Mouse (Mus musculus) spleen, adult 2 months (tissue): ENCODE results near the gene A3galt2. TPM values are rescaled to one million over a fixed set of nuclear protein-coding genes. Genes with fewer than 3 reads are reported as not detected.

Experiments used
- DNase-seq, 2 experiments: peaks; one replicate each; pipeline versions ENCODE4 v3.0.0 to v3.0.0-alpha.2; 2012 to 2021; ENCODE audit warnings: low spot score in 2 of 2, low read depth in 1 of 2
- H3K27ac ChIP-seq: fragments of 200-500 bp; 2 replicates; pipeline ENCODE4 v1.5.1; 2012; ENCODE audit warnings: low read length, inconsistent platforms; ENCODE audit not compliant: insufficient read depth
- H3K27me3 ChIP-seq: fragments of 200-500 bp; 2 replicates; pipeline ENCODE4 v1.6.1; 2012; ENCODE audit warnings: mild to moderate bottlenecking, moderate library complexity, low read length, inconsistent platforms; ENCODE audit not compliant: control insufficient read depth, insufficient read depth
- H3K36me3 ChIP-seq: fragments of 200-500 bp; 2 replicates; pipeline ENCODE4 v1.6.1; 2012; ENCODE audit warnings: mild to moderate bottlenecking, low read length, inconsistent platforms; ENCODE audit not compliant: control insufficient read depth, insufficient read depth
- H3K4me1 ChIP-seq: fragments of 200-500 bp; 2 replicates; pipeline ENCODE4 v1.6.1; 2011; ENCODE audit warnings: inconsistent platforms; ENCODE audit not compliant: control insufficient read depth, insufficient read depth, insufficient read length
- H3K4me3 ChIP-seq: fragments of 200-500 bp; 2 replicates; pipeline ENCODE4 v1.5.1; 2011; ENCODE audit warnings: mild to moderate bottlenecking, inconsistent platforms; ENCODE audit not compliant: insufficient read depth, insufficient read length; ENCODE audit errors: extremely low read depth
- CTCF ChIP-seq: fragments of 200-500 bp; IDR thresholded peaks from 2 replicates; pipeline ENCODE4 v1.5.1; 2011; ENCODE audit warnings: mild to moderate bottlenecking, inconsistent platforms; ENCODE audit not compliant: insufficient read depth, insufficient read length, insufficient replicate concordance; ENCODE audit errors: extremely low read depth
- POLR2A ChIP-seq: fragments of 200-500 bp; IDR thresholded peaks from 2 replicates; pipeline ENCODE4 v1.6.1; 2011; ENCODE audit warnings: low read depth, low read length, inconsistent platforms
- WGBS: fragments of 180-500 bp; shearing (Covaris S2); methylation state at CpG from one replicate; pipeline ENCODE4 v1.1.7; 2018; 5-methylcytosine and 5-hydroxymethylcytosine counted together
- polyA plus RNA-seq: library from polyadenylated mRNA; depleted of rRNA; stranded (reverse); fragments of >200 nt; gene quantifications from 2 replicates; pipeline ENCODE4 v1.2.3, GENCODE M21; 2012

A3galt2 gene
- polyA plus RNA-seq, 1 experiment = 0.41 TPM

DNA sequence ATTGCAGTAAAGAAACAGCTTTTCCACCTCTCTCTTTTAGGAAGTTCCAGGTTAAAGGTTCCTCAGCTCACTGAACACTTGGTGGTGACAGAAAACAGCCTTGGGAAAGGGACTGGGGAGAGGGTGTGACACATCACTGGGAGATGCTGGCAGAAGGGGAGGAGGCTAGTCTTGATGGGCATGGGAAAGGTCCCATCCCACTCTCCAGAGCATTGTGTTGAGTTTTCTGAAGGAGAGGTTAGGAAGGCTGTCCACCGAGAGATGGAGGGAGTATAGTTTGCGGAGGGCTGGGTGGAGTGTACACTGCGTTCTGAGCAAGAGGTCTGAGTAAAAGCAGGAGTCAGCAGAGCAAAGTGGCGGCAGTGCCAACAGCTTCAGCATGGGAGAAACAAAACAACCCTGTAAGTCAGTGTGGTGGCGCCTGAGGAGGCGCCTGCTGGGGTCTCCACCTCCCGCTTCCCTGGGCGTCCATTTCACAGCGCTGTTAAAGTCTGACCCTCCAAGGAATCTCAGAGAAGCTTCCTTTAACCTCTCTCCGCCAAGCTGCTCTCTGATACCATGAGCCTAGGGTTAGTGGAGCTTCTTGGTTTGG is 12.7 kb upstream of the A3galt2 start:
- Histone ChIP-seq H3K27me3 (no peaks in the 10 kb centered on the region), H3K36me3 (peaks cover 35% of the 10 kb centered on the region), H3K4me3 (no peak overlapping the region), H3K27ac (no peak overlapping the region), H3K4me1 (no peaks in the 10 kb centered on the region; the same call in 1 of the 2 replicates)
- no peak for DNase-seq
- 92% methylated on average over 10 of the region's 10 CpGs for WGBS
- TF ChIP-seq POLR2A = no peak
- TF ChIP-seq CTCF = no peak

DNA sequence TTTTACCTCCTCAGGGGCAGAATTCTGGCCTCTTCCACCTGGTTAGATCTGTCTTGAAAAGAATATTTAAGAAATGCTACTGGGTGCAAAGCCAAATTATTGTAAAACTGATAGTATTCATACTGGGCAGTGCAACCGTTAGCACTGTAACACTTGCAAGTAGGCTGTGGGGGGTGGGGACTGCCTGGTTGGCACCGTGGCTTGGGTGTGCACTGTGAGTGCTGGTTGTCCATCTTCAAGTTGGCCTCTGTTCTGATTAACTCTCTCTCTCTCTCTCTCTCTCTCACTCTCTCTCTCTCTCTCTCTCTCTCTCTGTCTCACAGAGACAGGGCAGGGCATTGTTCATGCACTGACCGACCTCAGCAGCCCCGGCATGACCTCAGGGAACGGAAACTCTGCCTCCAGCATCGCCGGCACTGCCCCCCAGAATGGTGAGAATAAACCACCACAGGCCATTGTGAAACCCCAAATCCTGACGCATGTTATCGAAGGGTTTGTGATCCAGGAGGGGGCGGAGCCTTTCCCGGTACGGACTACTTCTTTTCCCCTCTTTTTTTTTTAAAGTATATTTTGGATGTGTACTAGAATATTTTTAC is 12.0 kb upstream of the A3galt2 start:
- Histone ChIP-seq H3K4me3 (no peak overlapping the region), H3K4me1 (no peaks in the 10 kb centered on the region; the same call in 1 of the 2 replicates), H3K36me3 (peaks cover 41% of the 10 kb centered on the region), H3K27ac (no peak overlapping the region), H3K27me3 (no peaks in the 10 kb centered on the region)
- TF ChIP-seq POLR2A = no peak
- no peak for TF ChIP-seq CTCF
- no peak for DNase-seq
- WGBS = 87% methylated on average over 12 of the region's 12 CpGs

DNA sequence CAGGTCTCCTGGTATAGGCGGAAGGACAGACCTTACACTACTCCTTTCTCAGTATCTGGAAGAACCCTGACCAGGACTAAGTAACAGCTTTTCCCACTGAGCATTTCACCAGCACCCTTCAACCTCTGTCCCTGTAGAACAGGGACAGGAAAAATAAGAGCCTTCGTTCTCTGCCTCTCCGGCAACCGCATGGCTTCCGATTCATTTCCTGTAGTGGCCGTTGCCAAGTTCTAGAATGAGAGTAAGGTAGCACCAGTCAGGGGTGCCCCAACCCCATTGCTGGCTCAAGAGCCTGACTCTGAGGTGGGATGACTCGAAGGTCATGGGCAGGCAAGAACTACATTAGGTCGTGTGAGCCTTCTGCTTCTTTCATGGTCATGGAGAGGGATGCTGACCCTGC is 10.0 kb upstream of the A3galt2 start:
- WGBS = 65% methylated on average over 8 of the region's 8 CpGs
- no peaks in the 10 kb centered on the region for H3K27me3 ChIP-seq
- H3K27ac ChIP-seq = no peak overlapping the region
- H3K4me3 ChIP-seq = no peak overlapping the region
- no peak for TF ChIP-seq POLR2A
- no peak for TF ChIP-seq CTCF
- H3K36me3 ChIP-seq = peaks cover 58% of the 10 kb centered on the region
- DNase-seq = no peak
- no peaks in the 10 kb centered on the region; the same call in 1 of the 2 replicates for H3K4me1 ChIP-seq

DNA sequence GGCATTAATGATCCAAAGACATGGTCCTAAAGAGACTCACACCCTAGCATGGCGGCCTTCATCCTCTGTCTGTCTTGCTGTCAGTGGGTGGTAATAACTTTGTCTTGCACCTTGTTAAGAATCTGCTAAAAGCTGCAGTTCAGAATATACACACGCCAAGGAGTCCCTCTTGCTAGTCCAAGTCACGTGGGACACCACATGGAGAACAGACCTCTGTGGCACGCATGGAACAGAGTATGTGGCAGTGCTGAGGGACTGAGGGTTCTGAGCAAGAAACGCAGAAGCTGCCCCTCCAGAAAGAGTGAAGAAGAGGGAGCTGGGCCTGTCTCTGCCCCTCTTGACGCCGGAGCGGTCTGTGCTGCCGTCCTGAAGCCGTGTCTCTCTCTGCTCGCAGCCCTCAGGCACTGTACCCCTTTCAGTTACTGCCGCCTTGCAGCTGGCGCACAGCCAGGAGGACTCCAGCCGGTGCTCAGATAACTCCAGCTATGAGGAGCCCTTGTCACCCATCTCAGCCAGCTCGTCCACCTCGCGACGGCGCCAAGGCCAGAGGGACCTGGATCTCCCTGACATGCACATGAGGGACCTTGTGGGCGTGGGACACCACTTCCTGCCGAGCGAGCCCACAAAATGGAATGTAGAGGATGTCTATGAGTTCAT is 7.4 kb upstream of the A3galt2 start:
- no peak for DNase-seq
- H3K4me3 ChIP-seq = no peak overlapping the region
- no peak overlapping the region for H3K27ac ChIP-seq
- 86% methylated on average over 22 of the region's 22 CpGs for WGBS
- peaks cover 78% of the 10 kb centered on the region for H3K36me3 ChIP-seq
- TF ChIP-seq POLR2A (no peak), CTCF (no peak)
- H3K4me1 ChIP-seq = no peaks in the 10 kb centered on the region
- H3K27me3 ChIP-seq = no peaks in the 10 kb centered on the region

DNA sequence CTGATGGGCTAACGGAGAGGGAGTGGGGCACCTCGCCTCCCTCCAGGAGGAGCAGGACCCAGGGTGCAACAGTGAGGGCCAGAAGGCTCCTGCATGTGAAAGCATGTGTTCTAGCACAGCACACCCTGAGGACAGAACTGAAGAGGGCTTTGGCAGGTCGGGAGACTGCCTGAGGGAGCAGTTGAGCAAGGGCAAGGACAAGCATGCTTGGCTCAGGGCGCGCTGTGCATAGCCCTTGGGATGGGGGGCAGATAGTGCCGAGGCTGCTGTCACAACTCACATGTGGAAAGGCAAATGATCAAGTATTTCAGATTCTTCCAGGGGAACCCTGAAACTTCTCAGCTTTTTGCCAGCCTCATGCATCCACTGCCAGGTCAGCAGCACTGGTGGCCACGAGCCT is 6.9 kb upstream of the A3galt2 start:
- H3K4me3 ChIP-seq = no peak overlapping the region
- no peaks in the 10 kb centered on the region for H3K4me1 ChIP-seq
- no peaks in the 10 kb centered on the region for H3K27me3 ChIP-seq
- H3K36me3 ChIP-seq = peaks cover 79% of the 10 kb centered on the region
- 95% methylated on average over 7 of the region's 7 CpGs for WGBS
- no peak overlapping the region for H3K27ac ChIP-seq
- TF ChIP-seq CTCF (no peak), POLR2A (no peak)
- no peak for DNase-seq

DNA sequence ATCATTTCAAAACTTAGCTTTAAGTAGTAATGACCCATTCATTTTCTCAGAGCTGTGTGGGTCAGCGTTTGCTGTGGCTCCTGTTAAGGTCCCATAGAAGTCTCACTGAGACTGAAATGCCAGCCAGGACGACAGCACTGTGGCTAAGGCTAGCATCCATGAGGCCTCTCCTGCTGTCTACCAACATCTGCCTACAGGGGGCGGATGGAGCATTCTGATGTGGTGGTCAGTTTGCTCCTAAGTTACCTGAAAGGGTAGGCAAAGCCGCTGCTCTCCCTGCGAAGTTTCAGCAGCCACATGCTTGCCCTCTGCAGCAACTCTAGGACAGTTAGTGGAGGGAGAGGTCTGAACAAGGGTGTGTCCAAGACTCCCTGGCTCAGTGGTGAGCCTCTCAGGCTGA is 4.2 kb upstream of the A3galt2 start:
- 86% methylated on average over 5 of the region's 5 CpGs for WGBS
- DNase-seq = no peak
- no peaks in the 10 kb centered on the region for H3K27me3 ChIP-seq
- H3K4me1 ChIP-seq = no peaks in the 10 kb centered on the region
- no peak overlapping the region for H3K27ac ChIP-seq
- H3K4me3 ChIP-seq = no peak overlapping the region
- TF ChIP-seq POLR2A (no peak), CTCF (no peak)
- peaks cover 65% of the 10 kb centered on the region for H3K36me3 ChIP-seq
